Mouse (Mus musculus) testis, adult 10 weeks (tissue): ENCODE measurements around the gene Tmprss7. TPM values are rescaled to one million over a fixed set of nuclear protein-coding genes. Genes with fewer than 3 reads are reported as not detected.

Experiments used
- polyA plus RNA-seq: library from polyadenylated mRNA; stranded (reverse); fragments of 350-450 nt; fragmentation: Illumina TruSeq; extraction: RNeasy Lipid Tissue Mini Kit (QIAGEN cat#74804); gene quantifications from one replicate; pipeline ENCODE4 v1.2.3, GENCODE M21; 2014; ENCODE audit warnings: low read depth, low replicate concordance

Tmprss7 gene
- 0.36 TPM for polyA plus RNA-seq

GRCm38 (mm10) chr16:45693558-45693957, at the start of gene Tmprss7:
TSS of gene Tmprss7 (minus strand) at chr16:45693658.

GRCm38 (mm10) chr16:45742615-45743476, 49.4 kb upstream of the Tmprss7 start, which contains the start of gene Abhd10:
TSS of gene Abhd10 (minus strand) at chr16:45742955.

GRCm38 (mm10) chr16:45724061-45724741, 30.7 kb upstream of the Tmprss7 start, which contains the start of gene Tagln3:
TSS of gene Tagln3 (minus strand) at chr16:45724608.

GRCm38 (mm10) chr16:45653934-45654332, 39.5 kb downstream of the Tmprss7 start, which contains the start of gene BC016579:
TSS of gene BC016579 (minus strand) at chr16:45654068.

GRCm38 (mm10) chr16:45610267-45610666, 83.2 kb downstream of the Tmprss7 start, which contains the start of gene Gcsam:
TSS of gene Gcsam (plus strand) at chr16:45610380.

Other genes with a start within 250 kb of the Tmprss7 start
- gene Gm609, start 200.7 kb downstream of the Tmprss7 start, polyA plus RNA-seq, result 4.4 TPM
- gene Gm17783, start 161.6 kb downstream of the Tmprss7 start, polyA plus RNA-seq, result 0.41 TPM
- 264 TPM for gene Slc9c1, start 158.3 kb downstream of the Tmprss7 start, polyA plus RNA-seq
- 1.5 TPM for gene Gcsam, start 83.3 kb downstream of the Tmprss7 start, polyA plus RNA-seq
- 0.15 TPM for gene BC016579, start 39.6 kb downstream of the Tmprss7 start, polyA plus RNA-seq
- not detected for gene Tagln3, start 30.9 kb upstream of the Tmprss7 start, polyA plus RNA-seq
- gene Abhd10, start 49.3 kb upstream of the Tmprss7 start, polyA plus RNA-seq, result 16.7 TPM